Mouse (Mus musculus) midbrain, embryonic 16.5 days (tissue): Measurements from ENCODE around the gene Gm42742. TPM values are rescaled to one million over a fixed set of nuclear protein-coding genes. Genes with fewer than 3 reads are reported as not detected.

Experiments used
- ATAC-seq: fragments of 200-750 bp; cut with Nextera tagmentation; 2 replicates; pipeline ENCODE4 v1.8.0; 2017; ENCODE audit warnings: moderate TSS enrichment
- H3K27ac ChIP-seq: fragments of 300-500 bp; sonication (generic); 2 replicates; pipeline ENCODE4 v1.5.1; 2014; ENCODE audit warnings: mild to moderate bottlenecking, low read length, mixed read lengths
- H3K27me3 ChIP-seq: fragments of 300-500 bp; sonication (generic); 2 replicates; pipeline ENCODE4 v1.6.1; 2014; ENCODE audit warnings: low read depth, low read length, mixed read lengths; ENCODE audit not compliant: control insufficient read depth, insufficient read depth
- H3K36me3 ChIP-seq: fragments of 300-500 bp; sonication (generic); 2 replicates; pipeline ENCODE4 v1.6.1; 2014; ENCODE audit warnings: mild to moderate bottlenecking, low read length, moderate library complexity, mixed read lengths; ENCODE audit not compliant: control insufficient read depth, insufficient read depth
- H3K4me1 ChIP-seq: fragments of 300-500 bp; sonication (generic); 2 replicates; pipeline ENCODE4 v1.6.1; 2014; ENCODE audit warnings: mild to moderate bottlenecking, low read length, mixed read lengths; ENCODE audit not compliant: control insufficient read depth, insufficient read depth
- H3K4me2 ChIP-seq: fragments of 300-500 bp; sonication (generic); 2 replicates; pipeline ENCODE4 v1.6.1; 2014; ENCODE audit warnings: mild to moderate bottlenecking, low read length, mixed read lengths
- H3K4me3 ChIP-seq: fragments of 300-500 bp; sonication (generic); 2 replicates; pipeline ENCODE4 v1.5.1; 2014; ENCODE audit warnings: low read depth, mild to moderate bottlenecking, low read length, moderate library complexity, mixed read lengths
- H3K9ac ChIP-seq: fragments of 300-500 bp; sonication (generic); 2 replicates; pipeline ENCODE4 v1.6.1; 2014; ENCODE audit warnings: low read depth, low read length, mixed read lengths
- H3K9me3 ChIP-seq: fragments of 300-500 bp; sonication (generic); replicated peaks from 2 replicates; pipeline ENCODE4 v1.6.1; 2014; ENCODE audit warnings: mild to moderate bottlenecking, low read length, mixed read lengths; ENCODE audit not compliant: control insufficient read depth, poor library complexity, severe bottlenecking
- WGBS: fragments of 180-500 bp; shearing (Covaris S2); extraction: QIAGEN DNeasy Blood & Tissue Kit; methylation state at CpG from one replicate; pipeline ENCODE4 v1.1.7; 2014; 5-methylcytosine and 5-hydroxymethylcytosine counted together
- polyA plus RNA-seq: library from polyadenylated mRNA; unstranded; fragments of >200 nt; fragmentation: Nextera tagmentation; extraction: Ambion mirVana; gene quantifications from 2 replicates; pipeline ENCODE4 v1.2.1, GENCODE M21; 2015

Gm42742 gene
- polyA plus RNA-seq, 1 experiment from 2014 or later, result 61.5 TPM

- H3K9me3 ChIP-seq, result no peaks in the 10 kb centered on the region
- H3K27me3 ChIP-seq, result no peaks in the 10 kb centered on the region
- H3K36me3 ChIP-seq, result peaks cover 10% of the 10 kb centered on the region
- H3K4me3 ChIP-seq, result peak within 1 kb of the TSS; percentile 91
- 0% methylated on average over 51 of the region's 63 CpGs for WGBS
- H3K4me1 ChIP-seq, result peaks cover 37% of the 10 kb centered on the region
- peak within 1 kb of the TSS; percentile 97 for H3K4me2 ChIP-seq
- peak within 1 kb of the TSS; percentile 100 for H3K27ac ChIP-seq
- peak; percentile 88 for ATAC-seq
- peak within 1 kb of the TSS; percentile 100 for H3K9ac ChIP-seq
Observed at GRCm38 (mm10) chr7:127026984-127027726, 6.3 kb upstream of the Gm42742 start, which contains the start of gene Maz. Maz (minus strand) TSS chr7:127027037.

- ATAC-seq, result no peak
- WGBS, result no CpG with 5 or more reads among the region's 48 CpGs
Observed at GRCm38 (mm10) chr7:127026616-127026983, 5.7 kb upstream of the Gm42742 start.

GRCm38 (mm10) chr7:127026161-127026600 is 5.3 kb upstream of the Gm42742 start:
- ATAC-seq, result 0 out of 2 replicates have a peak, but pooled peaks have one; percentile 4
- Histone ChIP-seq H3K27ac (peak overlapping the region; percentile 100), H3K9ac (peak overlapping the region; percentile 100), H3K4me2 (peak overlapping the region; percentile 97), H3K9me3 (no peaks in the 10 kb centered on the region), H3K36me3 (peaks cover 10% of the 10 kb centered on the region), H3K27me3 (no peaks in the 10 kb centered on the region), H3K4me1 (peaks cover 44% of the 10 kb centered on the region), H3K4me3 (peak overlapping the region; percentile 91)
- under 1% methylated on average over 28 of the region's 48 CpGs for WGBS

More at GRCm38 (mm10) chr7:127026616-127026983, 5.7 kb upstream of the Gm42742 start:
- peak overlapping the region; percentile 97 for H3K4me2 ChIP-seq
- H3K4me3 ChIP-seq, result peak overlapping the region; percentile 91
- H3K27ac ChIP-seq, result peak overlapping the region; percentile 100
- peak overlapping the region; percentile 100 for H3K9ac ChIP-seq
- no peaks in the 10 kb centered on the region for H3K27me3 ChIP-seq
- no peaks in the 10 kb centered on the region for H3K9me3 ChIP-seq
- peaks cover 10% of the 10 kb centered on the region for H3K36me3 ChIP-seq
- peaks cover 40% of the 10 kb centered on the region for H3K4me1 ChIP-seq

GRCm38 (mm10) chr7:127025556-127026160 is 4.8 kb upstream of the Gm42742 start:
- peaks cover 45% of the 10 kb centered on the region for H3K4me1 ChIP-seq
- no peaks in the 10 kb centered on the region for H3K27me3 ChIP-seq
- WGBS, result 0% methylated on average over 52 of the region's 65 CpGs
- no peaks in the 10 kb centered on the region for H3K9me3 ChIP-seq
- peak overlapping the region; percentile 100 for H3K9ac ChIP-seq
- peak overlapping the region; percentile 91 for H3K4me3 ChIP-seq
- H3K36me3 ChIP-seq, result peaks cover 10% of the 10 kb centered on the region
- peak overlapping the region; percentile 97 for H3K4me2 ChIP-seq
- ATAC-seq, result no peak
- peak overlapping the region; percentile 100 for H3K27ac ChIP-seq

- Histone ChIP-seq H3K4me1 (peaks cover 51% of the 10 kb centered on the region), H3K27ac (peak overlapping the region; percentile 100), H3K27me3 (no peaks in the 10 kb centered on the region), H3K9ac (peak overlapping the region; percentile 100), H3K4me3 (peak overlapping the region; percentile 91), H3K36me3 (peaks cover 10% of the 10 kb centered on the region), H3K4me2 (peak overlapping the region; percentile 97), H3K9me3 (no peaks in the 10 kb centered on the region)
- WGBS, result under 1% methylated on average over 30 of the region's 30 CpGs
- peak; percentile 34; the same call in 1 of the 2 replicates for ATAC-seq
Observed at GRCm38 (mm10) chr7:127024755-127025555, 4.1 kb upstream of the Gm42742 start.

- Histone ChIP-seq H3K27ac (peak overlapping the region; percentile 100), H3K27me3 (no peaks in the 10 kb centered on the region), H3K36me3 (peaks cover 10% of the 10 kb centered on the region), H3K4me1 (peaks cover 60% of the 10 kb centered on the region), H3K9me3 (no peaks in the 10 kb centered on the region), H3K4me2 (peak overlapping the region; percentile 97), H3K4me3 (peak overlapping the region; percentile 91), H3K9ac (peak overlapping the region; percentile 100)
- 13% methylated on average over 19 of the region's 19 CpGs for WGBS
- ATAC-seq, result no peak
Observed at GRCm38 (mm10) chr7:127023896-127024690, 3.2 kb upstream of the Gm42742 start.

GRCm38 (mm10) chr7:127023272-127023691 is 2.4 kb upstream of the Gm42742 start:
- 66% methylated on average over 11 of the region's 13 CpGs for WGBS
- H3K4me1 ChIP-seq, result peaks cover 66% of the 10 kb centered on the region
- H3K36me3 ChIP-seq, result peaks cover 10% of the 10 kb centered on the region
- peak overlapping the region; percentile 44 for H3K9ac ChIP-seq
- peak overlapping the region; percentile 97 for H3K4me2 ChIP-seq
- no peak for ATAC-seq
- no peaks in the 10 kb centered on the region for H3K9me3 ChIP-seq
- H3K27me3 ChIP-seq, result no peaks in the 10 kb centered on the region
- peak overlapping the region; percentile 91; the same call in 1 of the 2 replicates for H3K4me3 ChIP-seq
- no peak overlapping the region; the same call in 1 of the 2 replicates for H3K27ac ChIP-seq
